Comparison of ENCODE assay signal across 12 mouse cellular contexts in the genomic region with DNA sequence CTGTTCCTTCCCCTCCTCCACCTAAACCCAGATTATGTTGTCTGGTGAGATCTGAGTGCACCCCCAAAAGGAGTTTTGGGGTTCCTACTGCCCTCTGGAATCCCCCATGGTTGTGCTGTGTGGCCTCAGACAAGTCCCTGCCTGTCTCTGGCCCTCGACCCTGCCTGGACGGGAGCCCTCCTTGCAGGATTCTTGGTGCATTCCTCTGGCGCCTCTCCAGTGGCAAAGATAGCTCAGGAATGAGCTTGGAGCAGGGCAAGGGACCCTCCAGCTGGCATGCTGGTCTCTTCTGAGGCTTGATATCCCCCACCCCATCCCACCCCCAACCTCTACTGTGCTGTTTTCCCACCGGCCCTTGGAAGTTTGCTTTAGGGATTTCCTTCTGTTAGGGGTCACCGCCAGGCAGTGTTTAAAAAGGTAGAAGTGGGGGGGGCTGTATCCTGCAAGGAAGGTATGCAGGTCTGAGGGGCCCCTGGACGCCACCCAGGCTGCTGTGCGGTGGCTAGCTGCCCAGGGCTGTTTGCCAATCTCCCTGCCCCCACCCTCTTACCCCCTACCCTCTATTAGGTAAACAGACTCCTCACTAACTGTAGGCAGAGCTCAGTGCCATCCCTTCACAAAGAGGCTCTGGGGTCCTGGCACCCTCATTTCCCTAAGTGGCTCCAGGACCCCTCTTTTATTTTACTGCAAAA. TPM values are rescaled to one million over a fixed set of nuclear protein-coding genes. Genes with fewer than 3 reads are reported as not detected.
A peak's percentile ranks its signal among the peaks of the same experiment; 100 is the strongest.
DNase-seq lines count a peak whose midpoint lies in the region; ATAC-seq and TF ChIP-seq lines count a peak whose summit lies in the region.
"Had no signal": no experiment of that assay in that cellular context is flagged by ENCODE, and none has a peak within 500 bp of the region (broad histone marks: within the 10 kb centered on the region; RNA-seq: fewer than 3 reads in every experiment).

No protein-coding gene starts in this region.

- no peak for TF ChIP-seq POLR2A in kidney, adult 2 months (IDR thresholded peaks at IDR 0.05; ENCODE audit: low read depth, low read length)

- H3K27me3 ChIP-seq in embryonic facial prominence, embryonic 13.5 days: no peaks in the 10 kb centered on the region
- H3K27me3 ChIP-seq in embryonic facial prominence, embryonic 10.5 days (replicated peaks; ENCODE audit: low read depth, poor library complexity, severe bottlenecking): no peaks in the 10 kb centered on the region
- H3K27me3 ChIP-seq in kidney, adult 2 months (replicated peaks; ENCODE audit: control insufficient read depth, insufficient read depth, low read length): no peaks in the 10 kb centered on the region
- H3K27me3 ChIP-seq in hindbrain, embryonic 16.5 days (replicated peaks; ENCODE audit: control insufficient read depth, insufficient read depth, low read length): no peaks in the 10 kb centered on the region
- no peaks in the 10 kb centered on the region for H3K27me3 ChIP-seq in midbrain, embryonic 13.5 days

- H3K36me3 ChIP-seq in embryonic facial prominence, embryonic 13.5 days: no peaks in the 10 kb centered on the region
- no peaks in the 10 kb centered on the region for H3K36me3 ChIP-seq in embryonic facial prominence, embryonic 10.5 days (replicated peaks)
- no peaks in the 10 kb centered on the region for H3K36me3 ChIP-seq in kidney, adult 2 months (ENCODE audit: control insufficient read depth, insufficient read depth, low read length)
- no peaks in the 10 kb centered on the region for H3K36me3 ChIP-seq in hindbrain, embryonic 16.5 days (ENCODE audit: control insufficient read depth, insufficient read depth, low read length)
- no peaks in the 10 kb centered on the region for H3K36me3 ChIP-seq in midbrain, embryonic 13.5 days
- H3K36me3 ChIP-seq: heart, embryonic 10.5 days had no signal

- no peak for TF ChIP-seq CTCF in kidney, adult 2 months (conservative IDR thresholded peaks at IDR 0.05; ENCODE audit: insufficient read depth, insufficient read length, low read depth, low read length)

- peak overlapping the region; percentile 32; the same call in 1 of the 2 replicates for H3K9ac ChIP-seq in embryonic facial prominence, embryonic 13.5 days
- no peak overlapping the region for H3K9ac ChIP-seq in hindbrain, embryonic 16.5 days (ENCODE audit: low read depth, low read length)
- peak overlapping the region; percentile 28; the same call in 1 of the 2 replicates for H3K9ac ChIP-seq in midbrain, embryonic 13.5 days (replicated peaks)

- peaks cover 24% of the 10 kb centered on the region for H3K4me1 ChIP-seq in embryonic facial prominence, embryonic 13.5 days
- peaks cover 16% of the 10 kb centered on the region for H3K4me1 ChIP-seq in embryonic facial prominence, embryonic 10.5 days
- peaks cover 6% of the 10 kb centered on the region for H3K4me1 ChIP-seq in kidney, adult 2 months (ENCODE audit: control insufficient read depth, insufficient read depth, low read length)
- peaks cover 11% of the 10 kb centered on the region for H3K4me1 ChIP-seq in hindbrain, embryonic 16.5 days (ENCODE audit: control insufficient read depth, insufficient read depth, low read depth, low read length)
- H3K4me1 ChIP-seq in midbrain, embryonic 13.5 days (replicated peaks): peaks cover 15% of the 10 kb centered on the region

- no peaks in the 10 kb centered on the region for H3K9me3 ChIP-seq in embryonic facial prominence, embryonic 13.5 days
- H3K9me3 ChIP-seq in embryonic facial prominence, embryonic 10.5 days: no peaks in the 10 kb centered on the region
- no peaks in the 10 kb centered on the region for H3K9me3 ChIP-seq in hindbrain, embryonic 16.5 days (ENCODE audit: control insufficient read depth, low read length)
- no peaks in the 10 kb centered on the region for H3K9me3 ChIP-seq in midbrain, embryonic 13.5 days
- H3K9me3 ChIP-seq: heart, embryonic 10.5 days; megakaryocyte, embryonic 14.5 days had no signal

- H3K4me3 ChIP-seq in embryonic facial prominence, embryonic 13.5 days: no peak overlapping the region
- H3K4me3 ChIP-seq in embryonic facial prominence, embryonic 10.5 days: no peak overlapping the region
- no peak overlapping the region for H3K4me3 ChIP-seq in kidney, adult 2 months (ENCODE audit: insufficient read depth, low read depth, low read length)
- H3K4me3 ChIP-seq in hindbrain, embryonic 16.5 days (ENCODE audit: low read length): no peak overlapping the region
- no peak overlapping the region for H3K4me3 ChIP-seq in midbrain, embryonic 13.5 days (replicated peaks)
- H3K4me3 ChIP-seq: heart, embryonic 10.5 days; megakaryocyte, embryonic 14.5 days had no signal

- H3K27ac ChIP-seq in embryonic facial prominence, embryonic 13.5 days: peak overlapping the region; percentile 22; the same call in 1 of the 2 replicates
- H3K27ac ChIP-seq in embryonic facial prominence, embryonic 10.5 days (replicated peaks): no peak overlapping the region; the same call in 1 of the 2 replicates
- H3K27ac ChIP-seq in kidney, adult 2 months (ENCODE audit: insufficient read depth, low read depth, low read length): no peak overlapping the region
- peak overlapping the region; percentile 2; the same call in 1 of the 2 replicates for H3K27ac ChIP-seq in hindbrain, embryonic 16.5 days (ENCODE audit: low read depth, low read length)
- no peak overlapping the region for H3K27ac ChIP-seq in midbrain, embryonic 13.5 days
- H3K27ac ChIP-seq: heart, embryonic 10.5 days had no signal

- 0 out of 2 replicates have a peak overlapping the region, but pooled peaks have one; percentile 16 for H3K4me2 ChIP-seq in embryonic facial prominence, embryonic 13.5 days
- H3K4me2 ChIP-seq in hindbrain, embryonic 16.5 days (ENCODE audit: low read length): no peak overlapping the region
- no peak overlapping the region for H3K4me2 ChIP-seq in midbrain, embryonic 13.5 days (replicated peaks)

- WGBS in embryonic facial prominence, embryonic 13.5 days: 30% methylated on average over 7 of the region's 7 CpGs
- 36% methylated on average over 7 of the region's 7 CpGs for WGBS in embryonic facial prominence, embryonic 10.5 days
- WGBS in kidney, adult 2 months: 60% methylated on average over 7 of the region's 7 CpGs
- WGBS in hindbrain, embryonic 16.5 days: 51% methylated on average over 7 of the region's 7 CpGs
- 48% methylated on average over 7 of the region's 7 CpGs for WGBS in midbrain, embryonic 13.5 days

- no peak for ATAC-seq in embryonic facial prominence, embryonic 13.5 days (ENCODE audit: insufficient number of reproducible peaks, insufficient read depth, low FRiP score, low TSS enrichment, low read depth)
- 0 out of 2 replicates have a peak, but pooled peaks have one; percentile 13 for ATAC-seq in hindbrain, embryonic 16.5 days
- peak; percentile 48; the same call in 1 of the 2 replicates for ATAC-seq in midbrain, embryonic 13.5 days
- ATAC-seq in megakaryocyte-erythroid progenitor cell, adult 5-6 weeks (replicated peaks; ENCODE audit: low FRiP score, low TSS enrichment, poor library complexity, severe bottlenecking): no peak

- no peak for DNase-seq in embryonic facial prominence, embryonic 10.5 days (ENCODE audit: low spot score)
- DNase-seq in kidney, adult 2 months: peak; percentile 18
- no peak for DNase-seq in kidney, adult 18-20 months
- no peak for DNase-seq in right cerebral cortex, adult 2 months (ENCODE audit: low spot score in 2 of 2)
- DNase-seq: thymus, postnatal 4 days had no signal

RNA-seq across cellular contexts. Expression of gene Pdgfa, which starts 31.0 kb away (rescaled TPM):
- polyA plus RNA-seq in embryonic facial prominence, embryonic 13.5 days (2015; fragmentation: Nextera tagmentation; extraction: Ambion mirVana): 58.6 and 58.8 TPM in 2 replicates
- 30.8 and 33.5 TPM in 2 replicates for polyA plus RNA-seq in embryonic facial prominence, embryonic 10.5 days (2016; fragmentation: Nextera tagmentation; extraction: Ambion mirVana)
- polyA plus RNA-seq in kidney, adult 2 months (2012; rRNA removed): 12.0 and 14.1 TPM in 2 replicates
- polyA plus RNA-seq in hindbrain, embryonic 16.5 days (2015; fragmentation: Nextera tagmentation; extraction: Ambion mirVana): 26.2 and 33.4 TPM in 2 replicates
- 7.5 and 8.3 TPM in 2 replicates for polyA plus RNA-seq in midbrain, embryonic 13.5 days (2015; fragmentation: Nextera tagmentation; extraction: Ambion mirVana)
- total RNA-seq in megakaryocyte-erythroid progenitor cell, adult 5-6 weeks (2014; fragmentation: Nextera tagmentation): not detected in 2 replicates
- total RNA-seq in megakaryocyte-erythroid progenitor cell, adult 5-6 weeks (2017): 1.5 TPM in 1 of 2 replicates, not detected in the other
- total RNA-seq: MEL had no signal

Comparison
In these comparisons a context has a peak if more than half of its experiments do, and no peak if none do; other contexts are left out.
1. H3K27ac ChIP-seq: peak in embryonic facial prominence, embryonic 13.5 days (single experiment) and hindbrain, embryonic 16.5 days (single experiment); none in embryonic facial prominence, embryonic 10.5 days (single experiment), kidney, adult 2 months (single experiment) and midbrain, embryonic 13.5 days (single experiment).
2. ATAC-seq: peak in hindbrain, embryonic 16.5 days (single experiment) and midbrain, embryonic 13.5 days (single experiment); none in embryonic facial prominence, embryonic 13.5 days (single experiment) and megakaryocyte-erythroid progenitor cell, adult 5-6 weeks (single experiment).